Mouse (Mus musculus): ENCODE results near the gene Ccdc102a. TPM values are rescaled to one million over a fixed set of nuclear protein-coding genes. Genes with fewer than 3 reads are reported as not detected.
A peak's percentile ranks its signal among the peaks of the same experiment; 100 is the strongest.

Ccdc102a gene
- 10 to 100 TPM; 10.8 to 10.9 TPM for total RNA-seq (2021)
- long read RNA-seq, experiment 1, transcript Ccdc102a-201 (9 exons, 2,304 nt) = major isoform, 20 of 22 reads
- long read RNA-seq, experiment 1, partial matches to known transcripts = 1 of 22 reads
- long read RNA-seq, experiment 1, other reads (novel, unspliced or antisense) = 1 of 22 reads
- long read RNA-seq, experiment 2, transcript Ccdc102a-201 (9 exons, 2,304 nt) = major isoform, 10 of 15 reads
- long read RNA-seq, experiment 2, partial matches to known transcripts = 0 of 15 reads
- long read RNA-seq, experiment 2, other reads (novel, unspliced or antisense) = 5 of 15 reads

GRCm38 (mm10) chr8:94917851-94918495 lies at the start of gene Ccdc102a:
Ccdc102a (minus strand) TSS chr8:94918098.
- intact Hi-C loops (cut with DNase I) = loop anchor here (10.0 kb wide), 1 partner anchor 313 kb away; the partner anchor contains the start of genes Fam192a and Rspry1
- peak; percentile 80 to 83 for DNase-seq

GRCm38 (mm10) chr8:94967554-94967953 lies 49.7 kb upstream of the Ccdc102a start:
- DNase-seq = peak; percentile 47 to 57
- intact Hi-C loops (cut with DNase I) = no loop called here

- no peak for DNase-seq
These were observed 49.2 kb upstream of the Ccdc102a start for GRCm38 (mm10) chr8:94967071-94967470.

DNA sequence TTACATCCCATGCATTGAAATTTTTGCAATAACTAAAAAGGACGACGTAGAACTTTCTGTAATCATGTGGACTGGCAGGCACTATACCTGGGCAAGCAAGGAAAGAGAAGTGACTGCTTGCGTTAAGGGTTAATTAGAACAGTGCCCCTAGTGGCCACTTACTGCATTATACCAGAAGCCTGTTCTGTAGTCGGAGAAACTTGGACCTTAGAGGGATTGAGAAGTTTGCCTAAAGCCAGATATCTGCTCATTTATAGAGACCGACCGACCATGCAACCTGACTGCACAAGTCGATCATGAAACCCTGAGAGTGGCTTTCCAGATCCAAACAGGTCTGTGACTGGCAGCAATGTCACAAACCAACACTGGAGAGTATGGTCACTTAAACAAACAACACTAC lies 48.7 kb upstream of the Ccdc102a start:
- intact Hi-C loops (cut with DNase I) = no loop called here
- peak in 1 of 2 experiments; percentile 55 for DNase-seq

More at GRCm38 (mm10) chr8:94967071-94967470, 49.2 kb upstream of the Ccdc102a start:
- intact Hi-C loops (cut with DNase I) = no loop called here

DNA sequence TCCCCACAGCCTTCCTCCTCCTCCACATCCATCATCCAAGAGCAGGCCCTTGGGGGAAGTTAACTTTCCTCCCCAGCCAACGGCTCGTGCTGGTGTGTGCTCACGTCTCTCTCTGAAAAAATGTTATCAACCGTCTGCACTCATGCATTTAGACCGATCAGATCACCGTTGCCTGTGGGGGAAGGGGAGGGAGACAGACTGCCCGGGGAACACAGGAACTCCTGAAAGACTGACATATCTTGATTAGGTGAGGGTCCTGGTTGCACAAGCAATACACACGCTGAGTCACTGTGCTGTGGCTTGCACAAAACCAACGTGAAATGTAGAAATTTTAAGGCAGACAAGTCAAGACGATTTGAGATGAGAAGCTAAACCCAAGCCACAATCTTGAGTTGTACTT lies 46.9 kb upstream of the Ccdc102a start:
- intact Hi-C loops (cut with DNase I) = no loop called here
- DNase-seq = no peak

GRCm38 (mm10) chr8:94962201-94962600 lies 44.3 kb upstream of the Ccdc102a start:
- intact Hi-C loops (cut with DNase I) = no loop called here
- DNase-seq = no peak

DNA sequence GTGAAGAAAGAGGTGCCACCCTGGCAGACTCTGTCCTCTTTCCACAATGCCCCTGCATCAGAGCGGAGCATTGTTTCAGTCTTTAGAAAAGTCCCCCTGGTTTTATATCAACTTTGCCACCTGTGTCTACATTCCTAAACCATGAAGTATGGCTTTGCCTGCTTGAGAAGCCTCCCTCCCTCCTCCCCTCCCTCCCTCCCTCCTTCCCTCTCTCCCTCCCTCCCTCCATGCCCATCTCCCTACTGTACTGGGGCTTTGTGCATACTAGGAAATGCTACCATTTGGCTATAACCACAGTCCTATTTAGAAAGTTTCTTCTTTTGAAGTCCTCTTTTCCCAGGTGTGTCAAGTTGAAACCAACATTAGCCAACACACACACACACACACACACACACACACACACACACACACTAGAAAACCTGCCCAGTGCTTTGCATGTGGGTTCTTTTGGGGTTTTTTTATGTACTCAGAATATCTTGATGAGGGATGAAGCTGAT lies 38.2 kb upstream of the Ccdc102a start:
- intact Hi-C loops (cut with DNase I) = no loop called here
- DNase-seq = no peak

- peak in 1 of 2 experiments; percentile 54 for DNase-seq
- intact Hi-C loops (cut with DNase I) = no loop called here
These were observed 37.2 kb upstream of the Ccdc102a start for GRCm38 (mm10) chr8:94954921-94955758.

DNA sequence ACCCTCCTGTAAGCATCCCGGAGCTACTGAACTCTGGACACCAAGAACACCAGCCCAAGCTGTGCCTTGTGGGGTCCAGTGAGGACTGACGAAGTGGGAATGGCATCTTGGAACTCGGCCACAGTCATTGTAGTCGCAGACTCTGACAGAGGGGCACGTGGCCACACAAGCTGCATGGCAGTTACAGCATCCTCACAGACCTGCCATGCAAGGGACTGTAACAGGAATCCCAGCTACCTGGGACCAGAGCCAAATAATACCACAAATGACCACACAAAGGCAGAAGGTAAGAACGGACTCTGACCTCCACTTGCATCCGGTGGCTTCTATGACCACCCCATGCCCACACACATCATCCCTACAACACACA lies 36.5 kb upstream of the Ccdc102a start:
- DNase-seq = peak in 1 of 2 experiments; percentile 47
- intact Hi-C loops (cut with DNase I) = no loop called here

DNA sequence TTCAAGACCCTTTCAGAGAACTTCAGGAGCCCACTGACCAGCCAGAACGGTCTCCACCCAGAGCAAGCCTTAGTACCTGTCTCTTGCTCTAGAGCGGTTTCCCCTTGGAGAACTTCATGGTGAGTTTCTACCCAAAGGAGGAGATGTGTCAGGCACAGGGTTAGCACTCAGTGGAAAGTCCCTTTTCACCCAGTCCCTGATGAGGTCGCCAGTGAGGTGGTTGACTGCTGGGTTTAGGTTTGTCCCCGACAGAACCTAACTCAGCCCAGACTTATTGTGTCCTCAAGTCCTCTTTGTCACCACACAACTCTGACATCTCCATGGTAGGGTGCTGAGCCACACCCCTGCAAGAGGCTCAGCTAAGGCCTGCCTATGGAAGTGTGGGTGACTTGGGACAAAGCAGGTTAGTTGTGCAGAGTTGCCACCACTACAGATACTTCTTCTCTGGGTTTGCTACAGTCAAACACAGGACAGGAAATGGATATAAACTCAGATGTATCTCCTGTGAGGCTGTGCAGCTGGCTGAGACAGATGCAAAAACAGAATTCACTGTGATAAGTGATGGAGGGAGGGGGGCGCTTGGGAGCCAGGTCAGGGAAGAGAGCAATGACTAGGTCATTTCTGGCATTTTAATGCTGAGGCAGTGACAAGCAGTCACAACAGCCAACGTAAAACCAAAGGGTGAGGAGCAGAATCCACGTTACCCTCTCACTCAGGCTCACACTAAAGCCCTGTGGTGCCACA lies 35.9 kb upstream of the Ccdc102a start:
- no peak for DNase-seq
- intact Hi-C loops (cut with DNase I) = no loop called here

GRCm38 (mm10) chr8:94952086-94952485 lies 34.2 kb upstream of the Ccdc102a start:
- no peak for DNase-seq
- intact Hi-C loops (cut with DNase I) = no loop called here

DNA sequence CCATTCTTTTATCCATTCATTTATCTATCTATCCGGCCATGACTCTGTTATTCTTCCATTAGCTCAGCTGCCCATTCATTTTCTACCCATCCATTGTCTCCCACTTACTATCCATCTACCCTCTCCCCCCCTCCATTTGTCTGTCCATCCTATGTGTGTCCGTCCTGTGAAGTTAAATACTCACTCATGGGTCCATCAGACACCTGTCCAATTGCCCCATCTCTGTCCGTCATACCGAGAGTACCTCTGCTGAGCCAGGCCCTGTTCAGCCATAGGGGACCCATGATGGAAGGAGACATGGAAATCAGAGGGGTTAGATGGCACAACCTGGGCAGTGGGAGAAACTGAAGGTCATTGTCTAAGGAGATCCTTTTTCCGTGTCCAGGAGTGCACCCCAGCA lies 32.6 kb upstream of the Ccdc102a start:
- DNase-seq = no peak
- intact Hi-C loops (cut with DNase I) = loop anchor here (1.0 kb wide), 1 partner anchor 51 kb away; no protein-coding TSS in a partner anchor

DNA sequence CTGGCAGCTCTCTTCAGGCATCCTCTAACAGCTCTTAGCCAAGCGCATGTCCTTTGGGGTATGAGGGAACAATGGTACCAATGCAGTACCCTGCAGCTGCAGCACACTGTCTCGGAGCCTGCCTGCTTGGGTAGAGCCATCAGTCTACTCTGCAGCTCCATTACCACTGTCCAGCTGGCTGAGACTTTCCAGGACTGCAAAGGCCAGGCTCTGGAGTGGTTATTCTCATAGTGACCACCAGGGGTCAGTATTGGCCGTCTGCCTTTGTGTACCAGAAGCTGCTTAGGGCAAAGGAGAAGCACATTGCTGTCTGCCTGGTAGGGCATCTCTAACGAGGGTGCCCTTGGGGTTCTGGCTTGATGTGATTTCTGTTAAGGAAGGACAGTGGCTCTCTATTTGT lies 32.1 kb upstream of the Ccdc102a start:
- DNase-seq = peak; percentile 73 to 83
- intact Hi-C loops (cut with DNase I) = loop anchor here (1.0 kb wide), 1 partner anchor 51 kb away; no protein-coding TSS in a partner anchor

DNA sequence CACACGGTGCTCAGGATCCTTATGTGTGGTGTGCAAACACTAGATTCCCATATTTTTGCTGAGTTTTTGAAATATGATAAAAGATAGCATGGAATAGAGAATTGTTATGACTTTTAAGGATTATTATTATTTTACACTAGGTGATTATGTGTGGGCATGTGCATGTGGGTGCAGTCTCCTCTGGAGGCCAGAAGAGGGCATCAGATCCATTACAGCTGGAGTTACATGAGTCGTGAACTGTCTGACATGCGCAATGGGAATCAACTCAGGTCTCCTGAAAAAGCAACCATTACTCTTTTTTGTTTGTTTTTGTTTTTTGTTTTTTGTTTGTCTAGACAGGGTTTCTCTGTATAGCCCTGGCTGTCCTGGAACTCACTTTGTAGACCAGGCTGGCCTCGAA lies 31.1 kb upstream of the Ccdc102a start:
- no peak for DNase-seq
- intact Hi-C loops (cut with DNase I) = loop anchor here (5.0 kb wide), 1 partner anchor 128 kb away; no protein-coding TSS in a partner anchor

DNA sequence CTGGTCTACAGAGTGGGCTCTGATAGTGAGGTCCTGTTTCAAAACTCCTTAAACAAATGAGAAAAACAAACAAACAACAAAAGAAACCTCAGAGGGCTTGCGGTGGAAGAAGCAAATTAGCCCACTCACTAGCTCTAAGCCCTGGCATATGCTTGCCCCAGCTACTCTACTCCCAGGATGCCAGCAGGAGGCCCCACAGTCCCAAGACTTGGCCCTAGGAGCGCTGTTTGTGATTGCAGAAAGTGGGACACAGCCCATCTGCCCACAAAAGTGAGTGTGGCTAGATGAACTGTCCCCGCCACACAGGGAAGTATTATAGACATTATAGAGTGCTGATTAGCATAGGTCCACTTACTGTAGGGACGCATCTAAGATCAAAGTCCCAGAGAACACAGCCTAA lies 30.5 kb upstream of the Ccdc102a start:
- intact Hi-C loops (cut with DNase I) = loop anchor here (5.0 kb wide), 1 partner anchor 129 kb away; no protein-coding TSS in a partner anchor

DNA sequence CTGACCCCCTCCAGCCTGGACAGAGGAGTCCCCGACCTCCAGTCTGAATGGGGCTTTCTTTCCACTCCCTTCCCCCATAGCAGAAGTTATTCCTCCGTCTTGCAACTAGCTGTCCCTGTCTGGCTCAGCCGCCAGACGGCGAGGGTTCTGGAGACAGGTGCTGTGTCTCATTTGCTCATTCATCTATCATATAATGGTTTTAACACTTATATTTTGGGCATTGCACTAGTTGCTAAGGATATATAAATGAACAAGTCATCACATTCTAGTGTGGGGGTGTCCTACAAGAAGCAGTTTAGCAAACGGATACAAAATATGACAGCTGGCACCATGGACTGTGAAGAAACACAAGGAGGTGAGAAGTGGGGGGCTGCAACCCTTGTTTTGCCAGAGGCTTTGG lies 27.3 kb upstream of the Ccdc102a start:
- intact Hi-C loops (cut with DNase I) = loop anchor here (5.0 kb wide), 1 partner anchor 132 kb away; no protein-coding TSS in a partner anchor

More for the DNA sequence above, 30.5 kb upstream of the Ccdc102a start:
- DNase-seq = no peak

DNA sequence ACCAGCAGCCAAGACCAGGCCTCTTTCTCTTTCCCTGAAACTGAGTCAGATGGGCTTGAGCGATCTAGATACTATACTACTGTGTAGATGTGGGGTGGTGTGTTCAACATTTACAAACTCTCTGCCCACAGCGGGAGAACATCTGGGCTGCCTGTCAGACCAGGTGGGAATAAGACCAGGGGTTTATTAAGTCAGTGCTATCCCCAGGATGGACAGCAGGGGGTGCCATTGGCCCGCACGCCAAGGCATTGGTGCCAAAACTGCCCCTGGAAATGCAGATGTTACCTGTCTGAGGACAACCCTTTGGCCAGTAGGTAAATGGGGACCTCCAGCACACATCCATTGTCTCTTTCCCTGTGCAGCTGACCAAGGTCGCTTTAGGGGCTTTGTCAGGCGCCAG lies 24.7 kb upstream of the Ccdc102a start:
- DNase-seq = peak; percentile 72 to 77
- intact Hi-C loops (cut with DNase I) = loop anchor here (5.0 kb wide), 1 partner anchor 260 kb away; the partner anchor contains the start of gene Kifc3

More for the DNA sequence above, 27.3 kb upstream of the Ccdc102a start:
- DNase-seq = no peak

- no peak for DNase-seq
- intact Hi-C loops (cut with DNase I) = no loop called here
These were observed 17.3 kb upstream of the Ccdc102a start for GRCm38 (mm10) chr8:94935172-94935571.

DNA sequence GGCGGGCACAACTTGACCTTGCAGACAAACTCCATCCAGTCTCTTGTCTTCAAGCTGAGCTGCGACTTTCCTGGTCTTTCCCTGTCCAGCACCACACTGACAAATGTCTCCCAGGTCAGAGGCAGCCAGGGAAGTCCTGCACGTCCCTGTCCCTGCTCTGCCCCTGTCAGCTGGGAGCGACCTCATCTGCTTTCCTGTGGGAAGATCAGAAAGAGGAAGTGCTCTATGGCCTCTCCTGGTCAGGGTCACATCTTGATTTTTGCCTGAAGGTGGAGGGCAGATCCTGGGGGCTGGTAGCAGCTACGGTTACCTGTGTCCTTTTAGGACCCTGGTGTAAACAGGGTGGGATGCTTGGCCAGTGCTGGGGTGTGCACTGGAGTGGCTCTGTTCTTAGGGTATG lies 16.0 kb upstream of the Ccdc102a start:
- DNase-seq = no peak

GRCm38 (mm10) chr8:94928227-94928626 lies 10.3 kb upstream of the Ccdc102a start:
- intact Hi-C loops (cut with DNase I) = no loop called here
- no peak for DNase-seq

More for the DNA sequence above, 16.0 kb upstream of the Ccdc102a start:
- intact Hi-C loops (cut with DNase I) = no loop called here

All from heart, postnatal 14 days (tissue).